Mouse (Mus musculus) myocyte (in vitro differentiated cells): ENCODE results near the gene Ang5. TPM values are rescaled to one million over a fixed set of nuclear protein-coding genes. Genes with fewer than 3 reads are reported as not detected.
"Not testable (repeated sequence)": the region's sequence is repeated elsewhere in the genome, so short reads cannot be mapped to it uniquely, and the experiment has no call there.

Experiments used
- H3K27me3 ChIP-seq: one replicate; pipeline ENCODE4 v1.6.1; 2011; ENCODE audit not compliant: control insufficient read depth, insufficient read depth, insufficient read length
- H3K36me3 ChIP-seq: one replicate; pipeline ENCODE4 v1.6.1; 2011; ENCODE audit not compliant: control insufficient read depth, insufficient read depth
- H3K4me2 ChIP-seq: one replicate; pipeline ENCODE4 v1.6.1; 2011; ENCODE audit warnings: low read depth, control low read depth
- H3K4me3 ChIP-seq: one replicate; pipeline ENCODE4 v1.5.1; 2011; ENCODE audit warnings: mild to moderate bottlenecking, control low read depth, moderate library complexity
- H3K79me2 ChIP-seq: one replicate; pipeline ENCODE4 v1.6.1; 2011; ENCODE audit not compliant: control insufficient read depth, insufficient read depth
- H3ac ChIP-seq: one replicate; pipeline ENCODE4 v1.6.1; 2011; ENCODE audit not compliant: control insufficient read depth, insufficient read length
- E2F4 ChIP-seq: IDR thresholded peaks from one replicate; pipeline ENCODE4 v1.6.1; 2011; ENCODE audit warnings: mild to moderate bottlenecking, control low read depth, moderate library complexity; ENCODE audit not compliant: insufficient read depth
- MAX ChIP-seq: IDR thresholded peaks from one replicate; pipeline ENCODE4 v1.6.1; 2011; ENCODE audit warnings: low read depth, mild to moderate bottlenecking, control low read depth
- MYOD1 ChIP-seq, 3 experiments: IDR thresholded peaks; one replicate each; pipeline ENCODE4 v1.6.1; 2011; ENCODE audit warnings: control low read depth in 2 of 3, low read depth in 2 of 3, mild to moderate bottlenecking in 2 of 3, moderate library complexity in 1 of 3; ENCODE audit not compliant: insufficient read length in 2 of 3, control insufficient read depth in 1 of 3
- MYOG ChIP-seq, 3 experiments: IDR thresholded peaks; one replicate each; pipeline ENCODE4 v1.6.1; 2011; ENCODE audit warnings: control low read depth in 2 of 3, low read depth in 2 of 3, mild to moderate bottlenecking in 2 of 3; ENCODE audit not compliant: insufficient read length in 2 of 3, control insufficient read depth in 1 of 3, insufficient read depth in 1 of 3
- POLR2A ChIP-seq: IDR thresholded peaks from one replicate; pipeline ENCODE4 v1.6.1; 2011; ENCODE audit warnings: low read depth, mild to moderate bottlenecking, control low read depth, moderate library complexity; ENCODE audit not compliant: insufficient read length
- POLR2AphosphoS2 ChIP-seq: IDR thresholded peaks from one replicate; pipeline ENCODE4 v1.6.1; 2011; ENCODE audit warnings: low read depth, control low read depth; ENCODE audit not compliant: insufficient read length
- SRF ChIP-seq: IDR thresholded peaks from one replicate; pipeline ENCODE4 v1.6.1; 2011; ENCODE audit warnings: low read depth; ENCODE audit not compliant: control insufficient read depth, insufficient read length
- TCF12 ChIP-seq: IDR thresholded peaks from one replicate; pipeline ENCODE4 v1.6.1; 2011; ENCODE audit warnings: mild to moderate bottlenecking, control low read depth; ENCODE audit not compliant: poor library complexity, insufficient read depth, severe bottlenecking
- TCF3 ChIP-seq: IDR thresholded peaks from one replicate; pipeline ENCODE4 v1.6.1; 2011; ENCODE audit warnings: low read depth, control low read depth; ENCODE audit not compliant: insufficient read length
- USF1 ChIP-seq: IDR thresholded peaks from one replicate; pipeline ENCODE4 v1.6.1; 2011; ENCODE audit warnings: low read depth, mild to moderate bottlenecking, control low read depth, moderate library complexity
- polyA plus RNA-seq: library from polyadenylated mRNA; unstranded; fragments of >200 nt; fragmentation: generic; extraction: Trizol; gene quantifications from one replicate; pipeline ENCODE4 v1.2.1, GENCODE M21; 2012; ENCODE audit warnings: missing spikeins

Ang5 gene
- polyA plus RNA-seq, 1 experiment = not detected

GRCm38 (mm10) chr14:44001600-44001999 lies 44.7 kb downstream of the Ang5 start:
- Histone ChIP-seq H3K4me2 (no peak overlapping the region), H3ac (no peak overlapping the region), H3K79me2 (no peaks in the 10 kb centered on the region), H3K36me3 (no peaks in the 10 kb centered on the region), H3K4me3 (no peak overlapping the region), H3K27me3 (no peaks in the 10 kb centered on the region)
- no peak for TF ChIP-seq TCF3
- TF ChIP-seq SRF = no peak
- TF ChIP-seq E2F4 = no peak
- TF ChIP-seq POLR2AphosphoS2 = no peak
- no peak for TF ChIP-seq TCF12
- TF ChIP-seq MYOG (IDR thresholded peaks at IDR 0.05; ENCODE audit: control insufficient read depth in 1 of 3, insufficient read depth in 1 of 3, insufficient read length in 2 of 3, low read depth in 2 of 3) = no peak
- TF ChIP-seq MYOD1 (IDR thresholded peaks at IDR 0.05; ENCODE audit: control insufficient read depth in 1 of 3, insufficient read length in 2 of 3, low read depth in 2 of 3) = no peak
- TF ChIP-seq USF1 = no peak
- no peak for TF ChIP-seq MAX
- TF ChIP-seq POLR2A = no peak

GRCm38 (mm10) chr14:44002169-44002568 lies 45.3 kb downstream of the Ang5 start, which contains the start of gene Ang6:
Gene Ang6, minus strand, starts transcription at chr14:44002269.
- no peak within 1 kb of the TSS for H3K4me3 ChIP-seq
- no peaks in the 10 kb centered on the region for H3K27me3 ChIP-seq

GRCm38 (mm10) chr14:44008021-44008420 lies 51.2 kb downstream of the Ang5 start:
- not testable (repeated sequence) for H3ac ChIP-seq, H3K36me3 ChIP-seq, H3K4me3 ChIP-seq, H3K79me2 ChIP-seq, H3K4me2 ChIP-seq, H3K27me3 ChIP-seq

More at GRCm38 (mm10) chr14:44002169-44002568, 45.3 kb downstream of the Ang5 start, which contains the start of gene Ang6:
- Histone ChIP-seq H3ac (no peak within 1 kb of the TSS), H3K79me2 (no peaks in the 10 kb centered on the region), H3K4me2 (no peak within 1 kb of the TSS), H3K36me3 (no peaks in the 10 kb centered on the region)
- TF ChIP-seq USF1 = no peak
- TF ChIP-seq MAX = no peak

GRCm38 (mm10) chr14:44009686-44010085 lies 52.8 kb downstream of the Ang5 start:
- H3ac ChIP-seq, H3K27me3 ChIP-seq, H3K4me3 ChIP-seq, H3K4me2 ChIP-seq, H3K36me3 ChIP-seq, H3K79me2 ChIP-seq: not testable (repeated sequence)

Other genes starting within 250 kb of the Ang5 start
- gene Gm16506, start 229.6 kb upstream of the Ang5 start, polyA plus RNA-seq = not detected
- gene Gm6526, start 209.2 kb upstream of the Ang5 start, polyA plus RNA-seq = not detected
- gene Gm8180, start 172.3 kb upstream of the Ang5 start, polyA plus RNA-seq = not detected
- gene Ear1, start 81.6 kb upstream of the Ang5 start, polyA plus RNA-seq = not detected
- gene Ear10, start 33.5 kb upstream of the Ang5 start, polyA plus RNA-seq = not detected
- 0.30 TPM for gene Gm8113, start 31.7 kb upstream of the Ang5 start, polyA plus RNA-seq
- gene Ang6, start 45.2 kb downstream of the Ang5 start, polyA plus RNA-seq = not detected
- gene Ear2, start 145.6 kb downstream of the Ang5 start, polyA plus RNA-seq = not detected
- not detected for gene Gm3327, start 166.8 kb downstream of the Ang5 start, polyA plus RNA-seq
- not detected for gene Gm8212, start 240.6 kb downstream of the Ang5 start, polyA plus RNA-seq